Mouse (Mus musculus) adrenal gland, postnatal 10 days (tissue): ENCODE measurements around the gene Dcp1b. TPM values are rescaled to one million over a fixed set of nuclear protein-coding genes. Genes with fewer than 3 reads are reported as not detected.
"Not testable (repeated sequence)": the region's sequence is repeated elsewhere in the genome, so short reads cannot be mapped to it uniquely, and the experiment has no call there.

Experiments used
- DNase-seq: peaks from one replicate; pipeline ENCODE4 v3.0.0; 2021; ENCODE audit warnings: mixed read lengths
- total RNA-seq, 2 experiments: library from RNA; stranded (reverse); gene quantifications; 2 replicates each; pipeline ENCODE4 v1.2.3; 2021

Dcp1b gene
- total RNA-seq, 2 experiments from 2014 or later: 10.7 to 17.4 TPM

DNA sequence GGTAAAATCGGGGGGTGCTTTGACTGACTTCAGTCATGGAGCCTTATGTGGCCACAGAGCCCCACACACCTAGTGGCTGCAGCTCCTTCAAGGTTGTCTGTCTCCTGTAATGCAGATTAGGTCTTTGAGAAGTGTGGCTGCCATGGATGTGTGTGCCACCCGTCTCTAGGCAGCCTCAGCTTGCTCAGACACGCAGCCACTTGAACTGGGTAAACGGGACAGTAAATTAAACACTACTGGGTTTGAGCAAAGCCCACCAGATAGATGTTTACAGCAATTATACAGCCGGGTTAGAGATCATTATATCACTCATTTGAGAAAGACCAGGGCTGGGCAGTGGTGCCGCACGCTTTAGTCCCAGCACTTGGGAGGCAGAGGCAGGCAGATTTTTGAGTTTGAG is 19.5 kb downstream of the Dcp1b start:
- DNase-seq: no peak

DNA sequence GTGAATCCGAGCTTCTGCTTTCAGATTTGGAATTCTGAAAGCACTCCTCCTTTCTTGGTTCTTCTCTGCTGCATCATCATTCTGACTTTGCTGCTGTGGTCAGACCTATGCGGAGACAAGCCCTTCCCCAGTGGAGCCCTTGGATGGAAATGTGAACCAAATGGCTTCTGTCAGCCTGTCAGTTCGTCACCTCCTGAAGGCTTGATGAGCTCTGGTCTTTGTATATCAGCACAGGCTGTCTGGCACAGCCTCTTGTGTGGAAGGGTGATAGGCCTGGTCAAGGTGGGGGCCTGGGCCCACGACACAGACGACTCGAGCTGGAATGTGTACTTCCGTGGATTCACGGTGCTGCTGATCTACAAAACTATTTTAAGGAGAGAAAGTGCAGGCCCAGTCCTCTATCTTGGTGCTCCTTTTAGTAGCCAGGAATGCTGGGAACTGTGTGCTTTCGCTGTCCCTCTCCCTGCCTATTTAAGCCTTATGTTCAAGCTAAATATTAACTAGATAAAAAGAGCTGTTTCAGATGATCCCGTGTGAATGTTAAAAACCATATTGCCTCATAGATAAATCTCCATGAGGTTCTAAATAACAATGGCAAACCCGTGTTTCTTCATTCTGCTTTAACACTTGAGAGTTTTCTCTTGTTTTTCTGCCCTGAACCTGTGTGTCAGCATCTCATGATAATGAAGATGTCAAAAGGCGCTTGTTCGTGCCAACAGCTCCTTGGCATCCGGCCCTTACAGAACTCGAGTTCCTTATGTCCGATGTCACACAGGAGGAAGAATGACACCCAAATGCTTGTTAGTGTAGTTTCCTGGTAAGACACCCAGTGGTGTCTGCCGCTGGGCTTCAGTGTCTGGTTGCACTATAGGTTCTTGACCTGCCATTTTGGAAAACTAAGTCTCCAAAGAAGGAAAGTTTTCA is 21.6 kb downstream of the Dcp1b start, which contains the start of gene Cacna1c:
Gene Cacna1c (minus strand): TSS at position 37 of the 924 bp plus-strand sequence.
- no peak for DNase-seq

DNA sequence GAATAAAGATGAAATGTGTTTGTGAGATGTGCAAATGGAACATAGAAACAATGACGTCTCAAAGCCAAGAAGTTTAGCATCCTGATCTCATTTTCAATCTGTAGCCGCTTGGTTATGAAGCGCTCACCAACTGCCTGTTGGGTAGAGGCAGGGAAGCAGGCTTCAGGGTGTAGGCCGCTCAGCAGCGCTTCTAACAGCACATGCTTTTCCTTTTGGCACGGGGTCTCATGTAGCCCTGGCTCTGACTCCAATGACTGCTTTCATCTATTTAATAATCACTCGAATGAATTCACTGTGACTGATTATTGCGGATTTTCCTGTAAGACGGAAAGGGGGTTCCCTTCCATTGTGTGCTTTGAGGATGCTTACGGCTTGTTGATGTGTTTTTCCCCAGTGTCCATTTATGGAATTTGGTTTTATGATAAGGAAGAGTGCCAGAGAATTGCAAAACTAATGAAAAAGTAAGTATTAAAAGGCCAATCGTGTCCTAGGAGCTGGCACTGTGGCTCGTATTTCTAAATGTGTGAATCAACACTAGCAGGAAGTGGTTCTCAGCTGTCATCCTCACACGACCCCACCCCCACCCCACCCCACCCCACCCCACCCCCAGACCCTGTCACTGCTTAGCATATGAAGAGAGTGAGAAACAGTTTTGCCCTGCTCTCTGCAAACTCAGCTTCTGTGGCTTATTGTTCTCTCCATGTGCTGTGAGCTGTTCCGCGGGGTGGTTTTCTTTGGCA is 23.7 kb downstream of the Dcp1b start:
- peak; percentile 1 for DNase-seq

DNA sequence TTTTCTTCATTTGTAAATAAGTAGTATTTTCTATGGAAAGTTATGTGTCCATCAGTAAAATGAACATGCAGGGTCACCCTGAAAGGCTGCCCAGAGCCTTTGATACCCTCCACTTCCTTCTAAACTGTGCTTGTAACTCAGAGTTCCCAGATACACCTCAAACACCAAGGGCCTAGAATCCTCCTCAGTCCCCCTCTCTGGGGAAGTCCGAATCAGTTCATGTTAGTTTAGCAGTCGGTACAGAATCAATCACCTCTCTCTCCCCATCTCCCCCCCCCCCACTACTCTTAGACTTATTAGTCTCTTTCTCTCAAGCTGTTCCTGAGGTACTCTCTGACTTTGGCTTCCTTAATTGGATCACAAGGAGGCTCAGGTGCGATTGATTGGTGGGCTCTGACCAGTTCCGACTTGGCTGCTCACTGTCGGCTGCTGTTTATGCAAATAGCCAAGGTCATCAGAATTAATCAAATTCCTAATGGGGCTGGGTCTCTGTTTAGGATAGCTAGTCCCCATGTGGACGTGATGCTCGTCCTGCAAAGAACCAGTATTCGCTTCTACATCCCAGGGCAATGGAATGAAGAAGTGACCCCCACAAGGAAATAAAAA is 24.3 kb downstream of the Dcp1b start:
- DNase-seq: peak; percentile 0

DNA sequence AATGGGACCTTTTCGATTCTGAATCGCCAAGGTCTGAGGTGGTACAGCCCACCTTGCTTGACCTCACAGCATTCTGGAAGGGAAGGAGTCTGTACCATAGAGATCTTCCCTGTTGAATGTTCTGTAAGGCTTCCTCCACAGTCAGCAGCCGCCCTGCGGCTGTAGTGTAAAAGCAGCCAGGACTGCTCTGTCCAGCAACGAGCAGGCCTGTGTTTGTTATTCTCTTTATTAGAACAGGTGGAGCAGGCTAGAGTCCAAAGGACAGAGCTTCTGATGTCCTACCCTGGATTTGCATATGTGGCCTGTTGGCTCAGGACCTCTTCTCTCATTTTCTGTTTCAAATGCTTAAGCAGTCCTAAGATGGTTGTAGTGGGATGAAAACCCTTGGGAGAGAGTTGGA is 25.3 kb downstream of the Dcp1b start:
- DNase-seq: peak; percentile 2

DNA sequence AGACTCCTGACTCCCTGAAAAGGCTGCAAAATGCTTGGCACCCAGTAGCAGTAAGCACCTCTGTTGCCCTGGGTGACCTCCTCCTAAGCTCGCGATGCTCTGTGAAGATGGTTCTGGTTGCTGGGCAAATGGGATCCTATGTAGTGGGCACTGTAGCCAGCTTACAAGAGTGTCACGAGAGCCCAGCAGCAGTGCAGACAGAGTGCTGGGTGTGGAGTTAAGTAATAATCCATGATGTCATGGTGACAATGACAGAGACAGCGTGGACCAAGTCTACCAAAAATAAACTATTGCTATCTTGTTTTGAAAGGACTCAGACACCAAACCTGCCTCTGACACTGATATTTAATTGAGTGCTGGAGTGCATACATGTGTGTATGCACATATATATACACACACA is 26.5 kb downstream of the Dcp1b start:
- no peak for DNase-seq

DNA sequence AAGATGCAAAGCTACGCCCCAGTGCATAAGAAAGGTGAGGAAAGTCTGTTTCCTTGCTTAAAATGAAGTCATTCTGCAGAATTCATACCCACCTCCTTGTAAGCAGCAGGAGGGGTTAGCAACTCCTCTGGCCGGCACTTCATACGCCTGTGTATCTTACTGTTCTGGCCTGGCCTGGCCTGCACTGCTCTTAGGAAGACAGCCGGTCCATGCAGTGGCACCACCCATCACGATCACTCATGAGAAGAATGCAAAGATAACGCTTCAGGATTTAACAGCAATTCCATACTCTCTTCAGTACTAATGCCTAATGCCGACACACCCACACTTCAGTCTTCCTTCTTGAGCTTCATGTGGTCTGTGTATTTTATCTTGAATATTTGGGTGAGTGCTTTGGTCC is 29.2 kb downstream of the Dcp1b start:
- DNase-seq: no peak

DNA sequence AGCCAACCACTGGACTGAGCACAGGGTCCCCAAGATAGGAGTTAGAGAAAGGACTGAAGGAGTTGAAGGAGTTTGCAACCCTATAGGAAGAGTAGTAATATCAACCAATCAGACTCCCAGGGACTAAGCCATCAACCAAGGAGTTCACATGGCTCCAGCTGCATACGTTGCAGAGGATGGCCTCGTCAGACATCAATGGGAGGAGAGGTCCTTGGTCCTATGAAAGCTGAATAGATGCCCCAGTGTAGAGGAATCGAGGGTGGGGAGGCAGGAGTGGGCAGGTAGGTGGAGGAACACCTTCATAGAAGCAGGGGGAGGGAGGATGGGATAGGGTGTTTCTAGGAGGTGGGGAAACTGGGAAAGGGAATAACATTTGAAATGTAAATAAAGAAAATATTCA is 29.9 kb downstream of the Dcp1b start:
- no peak for DNase-seq

DNA sequence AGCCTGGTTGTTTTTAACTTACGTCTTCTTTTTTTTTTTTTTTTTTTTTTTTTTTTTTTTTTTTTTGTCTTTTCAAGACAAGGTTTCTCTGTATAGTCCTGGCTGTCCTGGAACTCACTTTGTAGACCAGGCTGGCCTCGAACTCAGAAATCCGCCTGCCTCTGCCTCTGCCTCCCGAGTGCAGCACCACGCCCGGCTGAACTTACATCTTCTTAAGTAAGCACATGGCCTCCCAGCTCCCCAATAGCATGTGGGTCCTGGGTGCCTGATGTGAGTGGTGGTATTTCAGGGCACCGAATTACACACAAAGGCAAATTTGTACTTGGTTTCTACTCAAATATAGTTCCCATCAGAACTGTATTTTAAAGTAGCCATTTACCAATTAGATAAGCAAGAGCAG is 31.0 kb downstream of the Dcp1b start:
- DNase-seq: not testable (repeated sequence)

DNA sequence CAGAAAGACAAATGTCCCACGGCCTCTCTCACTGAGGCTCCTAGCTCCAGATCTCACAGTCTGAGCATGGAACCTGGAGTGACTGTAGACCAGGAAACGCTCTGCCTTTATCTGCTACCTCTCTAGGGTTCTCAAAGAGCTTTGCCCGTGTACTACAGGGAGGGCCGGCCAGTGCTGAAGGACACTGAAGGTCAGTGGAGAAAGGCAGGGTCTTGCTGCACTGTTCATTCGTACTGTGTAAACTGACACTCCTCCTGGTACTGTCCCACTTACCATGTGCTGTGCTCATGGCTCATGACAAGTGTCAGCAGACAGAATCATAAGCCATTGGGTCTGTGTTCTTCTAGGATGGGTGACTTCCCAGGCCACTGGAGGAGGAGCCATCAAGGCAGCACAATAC is 38.3 kb downstream of the Dcp1b start:
- no peak for DNase-seq

DNA sequence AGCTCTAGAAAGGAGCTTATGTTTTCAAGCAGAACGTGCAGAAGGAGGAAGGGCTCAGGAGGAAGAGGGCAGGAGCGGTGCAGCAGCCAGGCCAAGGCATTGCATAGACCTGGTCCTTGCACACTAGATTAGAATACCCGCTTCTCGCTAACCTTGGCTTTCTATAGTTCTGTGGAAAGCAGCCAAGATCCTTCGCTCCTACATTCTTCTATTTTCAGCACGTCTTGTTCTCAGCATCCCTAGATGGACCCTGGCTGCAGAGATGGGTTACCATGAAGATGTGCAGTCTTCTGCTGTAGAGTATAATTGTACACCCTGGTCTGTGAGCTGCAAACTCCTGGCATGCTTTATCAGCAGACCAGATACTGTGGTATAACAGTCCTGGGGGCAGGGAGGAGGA is 39.1 kb downstream of the Dcp1b start:
- DNase-seq: no peak

DNA sequence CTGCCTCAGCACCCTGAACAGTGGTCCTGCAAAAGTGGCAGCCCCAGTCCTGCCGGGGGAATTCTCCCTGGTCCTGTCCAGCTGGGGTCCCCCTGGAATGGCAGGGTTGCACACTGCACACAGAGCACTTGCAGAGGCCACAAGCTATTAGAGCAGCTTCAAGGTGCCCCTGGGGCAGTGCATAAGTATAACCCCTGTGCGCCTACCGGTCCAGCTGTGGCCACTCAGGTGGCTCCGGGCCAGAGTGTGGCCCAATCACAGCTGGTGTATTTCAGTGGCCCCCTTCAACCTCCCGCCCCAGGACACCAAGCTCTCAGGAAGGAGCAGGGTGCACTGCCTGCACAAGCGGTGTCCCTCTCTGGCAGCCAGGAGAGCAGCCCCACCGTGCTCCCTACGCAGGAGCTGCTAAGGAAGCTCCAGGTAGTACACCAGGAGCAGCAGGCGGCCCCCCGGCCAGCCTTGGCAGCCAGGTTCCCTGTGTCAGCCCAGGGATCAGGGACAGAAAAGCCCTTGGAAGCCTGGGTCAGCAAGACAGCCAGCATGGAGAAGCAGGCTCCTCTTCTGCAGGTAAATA is 40.1 kb downstream of the Dcp1b start:
- no peak for DNase-seq

DNA sequence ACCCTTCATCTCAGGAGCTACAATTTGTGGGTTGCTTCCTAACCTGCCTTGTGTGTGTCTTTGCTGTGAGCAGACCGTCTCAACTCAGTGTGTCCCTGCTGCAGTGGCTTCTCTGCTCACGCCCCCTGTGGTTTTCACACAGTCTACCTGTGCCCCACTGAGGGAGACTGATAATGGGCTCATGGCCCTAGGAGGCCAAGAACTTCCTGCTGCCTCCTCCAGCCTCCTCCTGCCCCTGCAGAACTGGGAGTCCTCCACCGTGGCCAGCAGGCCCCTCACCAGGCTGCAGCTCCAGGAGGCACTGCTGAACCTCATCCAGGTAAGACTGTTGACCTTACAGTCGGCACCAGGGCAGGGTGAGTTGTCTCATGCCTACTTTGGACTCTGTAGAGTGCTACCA is 42.6 kb downstream of the Dcp1b start:
- no peak for DNase-seq

DNA sequence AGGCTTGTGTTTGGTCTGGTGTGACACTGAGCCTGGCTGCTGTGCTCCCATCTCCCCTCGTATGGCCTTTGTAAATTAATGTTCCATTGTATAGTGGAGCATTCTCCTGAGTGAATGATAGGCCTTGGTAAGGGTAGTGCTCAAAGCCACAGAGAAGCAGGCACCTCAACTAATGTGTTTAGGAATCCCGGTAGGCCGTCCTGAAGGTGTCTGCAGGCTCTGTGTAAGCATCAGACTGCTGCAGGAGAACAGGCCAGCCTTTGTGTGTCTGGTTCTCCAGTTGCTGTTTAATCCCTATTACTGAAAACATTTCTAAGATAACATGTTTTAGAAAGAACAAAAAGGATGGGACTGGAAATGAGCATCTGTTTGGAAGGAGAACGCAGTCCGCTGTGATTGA is 43.5 kb downstream of the Dcp1b start:
- DNase-seq: no peak

DNA sequence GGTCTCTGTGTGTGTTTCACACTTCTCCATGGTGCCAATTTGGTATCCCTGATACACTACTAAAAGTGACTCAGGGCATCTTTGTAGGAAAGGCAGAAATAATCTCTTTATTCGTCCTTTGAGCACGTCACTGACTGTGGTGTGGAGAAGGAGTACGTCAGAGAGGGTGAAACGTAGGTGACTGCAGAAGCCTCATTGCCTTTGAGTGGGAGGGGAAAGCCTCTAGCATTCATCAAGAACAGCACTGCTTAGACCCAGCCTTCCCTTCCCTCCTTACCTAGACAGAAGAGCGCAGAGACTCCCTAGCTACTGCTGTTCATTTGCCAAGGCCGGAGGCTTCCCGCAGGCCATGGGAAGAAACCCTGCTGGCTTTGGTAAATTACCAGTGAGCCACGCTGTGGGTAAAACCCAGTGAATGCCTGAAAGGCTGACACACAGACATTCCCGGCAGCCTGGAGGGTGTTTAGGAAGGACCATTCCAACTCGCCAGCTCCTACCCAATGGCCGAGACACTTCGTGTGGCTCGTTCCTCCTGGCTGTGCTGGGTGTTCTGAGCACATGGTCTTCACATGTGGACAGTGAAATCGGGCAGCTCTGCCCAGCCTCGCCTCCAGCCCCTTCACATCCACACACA is 44.3 kb downstream of the Dcp1b start:
- no peak for DNase-seq

DNA sequence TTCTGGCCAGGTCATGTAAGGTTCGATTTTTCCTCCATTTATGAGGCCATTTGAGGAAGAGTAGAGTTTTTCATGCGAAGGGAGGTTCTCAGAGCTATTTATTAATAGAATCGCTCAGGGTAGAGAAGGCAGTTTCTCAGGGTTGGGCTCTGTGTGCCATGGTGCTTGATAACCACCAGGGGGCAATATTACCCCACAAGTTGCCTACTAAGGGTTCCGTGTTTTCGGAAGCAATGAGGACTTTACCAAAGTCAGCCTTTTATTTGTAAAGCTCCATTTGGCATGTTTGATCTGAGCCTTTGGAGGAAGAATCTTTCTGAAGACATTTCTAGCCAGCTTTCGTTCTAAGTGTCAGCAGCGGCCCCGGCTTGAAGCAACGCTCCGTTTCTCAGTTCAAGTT is 45.2 kb downstream of the Dcp1b start:
- DNase-seq: peak; percentile 67

DNA sequence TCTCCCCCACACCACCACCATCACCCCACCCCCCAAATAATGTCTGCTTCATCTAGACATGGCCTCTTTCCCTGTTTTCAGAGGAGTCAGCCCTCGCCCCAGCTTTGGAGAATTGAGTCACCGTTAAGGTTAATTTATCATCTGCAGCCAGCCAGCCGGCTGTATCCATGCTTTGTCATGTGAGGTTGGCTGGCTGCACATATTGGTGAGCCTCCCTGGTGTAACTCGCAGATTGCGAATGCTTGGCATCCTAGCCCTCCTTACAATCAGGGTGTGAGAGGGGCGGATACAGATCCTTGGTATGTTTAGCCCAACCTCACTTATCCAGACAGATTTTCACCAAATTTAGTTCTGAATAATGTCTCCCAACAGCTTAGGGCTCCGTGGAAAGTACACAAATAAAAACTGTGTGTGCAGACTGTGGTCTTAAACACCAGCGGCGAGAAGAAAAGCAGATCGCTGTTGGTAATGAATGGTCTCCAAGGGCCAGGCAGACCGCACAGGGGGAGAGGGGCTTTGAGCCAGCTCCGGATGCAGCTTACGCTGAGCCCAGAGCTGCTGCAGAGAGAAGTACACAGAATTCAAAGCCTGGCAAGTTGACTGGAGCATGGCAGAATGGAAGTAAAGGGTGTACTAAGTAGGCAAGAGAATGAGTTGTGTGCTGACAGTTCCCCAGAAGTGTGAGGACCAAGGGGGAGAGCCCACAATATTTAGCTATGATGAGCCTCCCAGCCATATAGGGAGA is 49.6 kb downstream of the Dcp1b start:
- DNase-seq: no peak

DNA sequence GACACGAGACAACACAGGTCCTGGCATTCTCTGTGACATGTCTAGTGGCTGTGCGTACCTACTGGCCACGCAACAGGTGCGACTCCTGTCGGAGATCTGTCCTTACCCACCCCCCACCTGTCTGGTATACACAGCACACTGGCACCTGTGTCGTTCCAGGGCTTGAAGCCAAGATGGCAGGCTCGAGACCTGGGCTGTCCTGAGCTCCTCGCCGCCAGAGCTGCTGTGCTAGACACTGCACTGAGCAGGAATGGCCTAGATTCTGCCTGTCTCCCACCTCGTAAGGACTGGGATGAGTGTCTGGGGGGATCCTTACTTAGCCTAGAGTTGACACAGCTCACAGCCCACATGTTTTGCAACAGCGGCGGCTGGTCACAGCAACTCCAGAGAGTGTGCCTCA is 50.2 kb downstream of the Dcp1b start:
- no peak for DNase-seq

DNA sequence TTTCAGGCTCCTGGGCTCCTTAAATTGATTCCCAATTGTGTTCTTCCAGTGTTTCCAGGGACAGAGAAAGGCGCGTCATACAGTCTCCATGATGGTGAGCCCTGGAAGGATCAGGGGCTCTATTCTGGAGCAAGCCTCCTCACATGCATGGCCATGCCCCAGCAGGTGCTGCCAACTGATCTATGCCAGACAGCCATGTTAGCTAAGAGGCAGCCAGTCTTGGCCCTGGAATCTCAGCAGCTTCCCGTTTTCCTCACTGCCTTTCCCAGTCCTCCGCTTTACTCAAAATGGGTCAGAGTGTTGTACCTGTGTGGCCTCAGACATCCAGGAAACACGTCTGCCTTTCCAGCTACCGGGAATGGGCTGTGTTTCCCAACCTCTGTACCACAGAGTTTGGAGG is 50.7 kb downstream of the Dcp1b start:
- DNase-seq: no peak

DNA sequence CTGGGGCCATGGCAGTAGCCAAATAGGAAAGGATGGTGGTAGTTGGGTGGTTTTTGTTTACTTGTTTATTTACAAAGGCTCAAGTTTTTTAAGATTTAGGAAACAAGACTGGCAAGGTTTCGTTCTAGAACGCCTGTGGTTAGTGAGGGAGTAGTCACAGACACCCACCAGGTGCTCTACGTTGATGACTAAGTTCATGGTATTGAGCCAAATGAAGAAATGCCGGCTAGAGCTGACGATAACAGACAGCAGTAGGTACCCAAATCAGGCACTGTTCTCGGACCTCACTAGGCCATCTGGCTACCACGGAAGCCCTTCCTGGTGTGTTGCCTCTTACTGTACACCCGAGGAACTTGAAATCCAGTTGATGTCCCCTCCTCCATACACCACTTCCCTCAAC is 51.9 kb downstream of the Dcp1b start:
- no peak for DNase-seq

DNA sequence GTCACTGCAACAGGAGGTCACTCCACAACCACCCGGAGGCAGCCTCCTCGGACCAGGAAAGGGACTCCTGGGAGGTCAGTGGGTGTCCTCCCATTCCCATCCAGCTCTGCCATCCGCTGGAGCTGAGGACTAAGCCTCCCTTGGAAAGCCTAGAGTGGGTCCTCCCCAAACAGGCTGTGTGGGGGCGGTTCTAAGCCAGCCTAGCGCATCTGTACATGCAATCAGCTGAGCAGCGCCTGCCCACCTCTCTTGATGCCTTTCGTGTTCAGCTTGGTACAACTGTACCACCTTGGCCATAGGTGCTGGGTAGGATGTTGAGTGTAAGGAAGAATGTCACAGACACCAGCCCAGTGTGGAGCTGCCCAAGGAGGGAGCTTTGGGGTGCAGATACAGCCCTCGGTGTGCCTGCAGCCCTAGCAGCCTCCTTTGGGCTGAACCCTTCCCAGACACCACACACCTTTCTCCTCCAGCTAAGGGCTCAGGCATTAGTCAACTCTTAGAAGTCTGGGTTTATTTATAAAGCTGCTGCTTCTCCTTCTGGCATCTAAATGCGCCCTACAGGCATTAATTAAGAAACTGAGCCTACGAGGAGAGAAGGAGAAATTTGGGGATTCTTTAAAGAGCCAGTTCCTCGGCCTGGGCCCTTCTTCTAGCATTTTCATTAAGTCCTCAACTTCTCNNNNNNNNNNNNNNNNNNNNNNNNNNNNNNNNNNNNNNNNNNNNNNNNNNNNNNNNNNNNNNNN is 54.0 kb downstream of the Dcp1b start:
- DNase-seq: no peak
